Mouse (Mus musculus): Measurements from ENCODE around the gene Olfr47.
A peak's percentile ranks its signal among the peaks of the same experiment; 100 is the strongest.
"Not testable (repeated sequence)": the region's sequence is repeated elsewhere in the genome, so short reads cannot be mapped to it uniquely, and the experiment has no call there.

Olfr47 gene

DNA sequence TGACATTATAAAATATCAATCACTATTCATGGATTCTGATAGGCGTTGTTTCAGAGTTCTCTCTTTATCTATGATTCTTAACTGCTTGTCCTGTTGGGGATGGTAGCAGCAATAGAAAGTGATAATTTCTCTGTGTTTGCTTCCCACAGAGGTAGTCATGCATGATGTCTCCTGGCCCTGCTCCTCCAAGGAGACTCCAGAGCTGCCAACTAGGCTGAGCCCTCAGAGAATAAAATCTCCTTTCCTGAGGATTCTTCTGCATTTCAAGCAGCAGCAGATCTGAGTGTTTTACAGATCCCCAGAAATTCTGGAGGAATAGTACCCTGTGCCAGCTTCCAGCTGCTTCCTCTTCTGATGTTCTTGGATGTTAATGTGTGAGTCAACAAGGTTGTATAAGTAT is at the start of gene Olfr47:
Olfr47 (plus strand) TSS at position 275 of the 400 bp plus-strand sequence.
- DNase-seq (ENCODE audit: low spot score) = not testable (repeated sequence)

GRCm38 (mm10) chr6:43190986-43191385 is 40.3 kb upstream of the Olfr47 start:
- no peak for DNase-seq (ENCODE audit: low spot score)

- no peak for DNase-seq (ENCODE audit: low spot score)
Measured at GRCm38 (mm10) chr6:43196781-43197180, 34.5 kb upstream of the Olfr47 start, which contains the start of gene Olfr435. Gene Olfr435, plus strand, starts transcription at chr6:43197146.

DNA sequence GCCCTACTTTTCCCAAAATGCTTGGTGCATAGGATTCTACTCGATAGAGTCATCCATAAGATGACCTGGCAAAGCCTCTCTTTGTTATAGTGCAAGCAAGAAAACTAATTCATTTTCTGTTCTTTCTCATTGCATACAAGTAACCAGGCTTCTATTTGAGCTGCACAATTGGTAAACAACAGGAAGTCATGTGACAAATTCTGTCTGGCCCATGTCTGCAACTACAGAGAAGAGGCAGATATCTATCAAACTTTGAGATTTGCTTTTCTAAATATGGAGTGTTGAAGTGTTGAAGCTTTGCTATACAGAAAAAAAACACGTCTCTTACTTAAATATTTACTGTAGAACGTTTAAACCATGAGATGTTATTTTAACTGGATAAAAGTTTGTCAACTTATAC is 33.2 kb upstream of the Olfr47 start:
- DNase-seq (ENCODE audit: low spot score) = no peak

GRCm38 (mm10) chr6:43202786-43203185 is 28.5 kb upstream of the Olfr47 start:
- no peak for DNase-seq (ENCODE audit: low spot score)

GRCm38 (mm10) chr6:43205355-43205754 is 26.0 kb upstream of the Olfr47 start:
- DNase-seq (ENCODE audit: low spot score) = no peak

DNA sequence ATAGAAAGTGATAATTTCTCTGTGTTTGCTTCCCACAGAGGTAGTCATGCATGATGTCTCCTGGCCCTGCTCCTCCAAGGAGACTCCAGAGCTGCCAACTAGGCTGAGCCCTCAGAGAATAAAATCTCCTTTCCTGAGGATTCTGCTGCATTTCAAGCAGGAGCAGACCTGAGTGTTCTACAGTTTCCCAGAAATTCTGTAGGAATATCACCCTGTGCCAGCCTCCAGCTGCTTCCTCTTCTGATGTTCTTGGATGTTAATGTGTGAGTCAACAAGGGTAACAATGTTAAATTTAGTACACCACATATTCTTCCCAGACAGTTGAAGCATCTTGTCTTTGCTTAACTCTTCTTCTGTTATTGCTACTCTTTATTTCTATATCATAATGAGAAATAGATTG is 18.5 kb upstream of the Olfr47 start, which contains the start of gene Olfr434:
Olfr434 (plus strand) TSS at position 149 of the 400 bp plus-strand sequence.
- DNase-seq (ENCODE audit: low spot score) = not testable (repeated sequence)

GRCm38 (mm10) chr6:43242061-43242460 is 10.7 kb downstream of the Olfr47 start:
- DNase-seq (ENCODE audit: low spot score) = no peak

GRCm38 (mm10) chr6:43247396-43247795 is 16.1 kb downstream of the Olfr47 start:
- DNase-seq (ENCODE audit: low spot score) = no peak

GRCm38 (mm10) chr6:43252994-43253393 is 21.7 kb downstream of the Olfr47 start:
- no peak for DNase-seq (ENCODE audit: low spot score)

- DNase-seq (ENCODE audit: low spot score) = no peak
Measured at GRCm38 (mm10) chr6:43254193-43254926, 23.0 kb downstream of the Olfr47 start.

GRCm38 (mm10) chr6:43260756-43261155 is 29.4 kb downstream of the Olfr47 start:
- DNase-seq (ENCODE audit: low spot score) = no peak

- DNase-seq (ENCODE audit: low spot score) = peak; percentile 38
Measured at GRCm38 (mm10) chr6:43265363-43266041, 34.2 kb downstream of the Olfr47 start, which contains the start of gene Arhgef5. Gene Arhgef5, plus strand, starts transcription at chr6:43265582.

- no peak for DNase-seq (ENCODE audit: low spot score)
Measured at GRCm38 (mm10) chr6:43266356-43266755, 35.0 kb downstream of the Olfr47 start.

GRCm38 (mm10) chr6:43272597-43272996 is 41.3 kb downstream of the Olfr47 start:
- no peak for DNase-seq (ENCODE audit: low spot score)

GRCm38 (mm10) chr6:43274123-43274522 is 42.8 kb downstream of the Olfr47 start:
- no peak for DNase-seq (ENCODE audit: low spot score)

- no peak for DNase-seq (ENCODE audit: low spot score)
Measured at GRCm38 (mm10) chr6:43278247-43278646, 46.9 kb downstream of the Olfr47 start.

DNA sequence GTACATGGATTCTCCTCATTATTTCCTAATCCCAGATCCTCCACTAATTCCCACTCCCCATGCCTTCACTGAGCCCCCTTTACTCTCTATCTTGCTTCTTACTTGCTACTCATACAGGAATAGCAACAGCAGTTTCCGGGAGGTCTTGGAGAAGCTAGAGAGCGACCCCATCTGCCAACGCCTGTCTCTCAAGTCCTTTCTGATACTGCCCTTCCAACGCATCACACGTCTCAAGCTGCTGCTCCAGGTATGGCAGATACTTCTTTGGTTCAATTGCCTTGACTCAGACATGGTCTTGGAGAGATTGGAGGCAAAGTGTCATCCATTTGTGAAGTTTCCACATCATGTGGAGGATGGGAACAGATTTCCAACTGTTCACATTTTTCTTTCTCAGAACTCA is 49.2 kb downstream of the Olfr47 start:
- no peak for DNase-seq (ENCODE audit: low spot score)

Measured in testis, postnatal 14 days (tissue).